Mouse (Mus musculus): ENCODE results near the gene Slc16a8. TPM values are rescaled to one million over a fixed set of nuclear protein-coding genes. Genes with fewer than 3 reads are reported as not detected.

The Slc16a8 gene
- total and polyA plus RNA-seq, 3 experiments = 0.08 to 0.83 TPM; not detected in 1

- dilution Hi-C loops (cut with MboI; ENCODE audit: extremely low pct_ligation_motif_present, extremely low pct_unique_long_range_greater_than_20kb, low sequenced_read_pairs) = no loop called here
- H3K4me1 ChIP-seq (ENCODE audit: control insufficient read depth in 1 of 2, insufficient read depth in 2 of 2) = peaks cover 8 to 12% of the 10 kb centered on the region in 2 experiments
- in situ Hi-C loops (cut with MboI; ENCODE audit: low pct_ligation_motif_present, low pct_unique_long_range_greater_than_20kb, low sequenced_read_pairs) = no loop called here
- H3K4me2 ChIP-seq (ENCODE audit: insufficient read depth, low read depth, poor library complexity, severe bottlenecking) = no peak overlapping the region
- no peaks in the 10 kb centered on the region for H3K36me3 ChIP-seq (replicated peaks in 1 of 2; ENCODE audit: control insufficient read depth in 1 of 2, insufficient read depth in 1 of 2, low read length in 1 of 2)
- H3K9me3 ChIP-seq (replicated peaks; ENCODE audit: low read length) = peaks cover 24% of the 10 kb centered on the region
- H3K27me3 ChIP-seq (replicated peaks) = peaks cover 10% of the 10 kb centered on the region
- no peak for DNase-seq (ENCODE audit: extremely low read depth)
- H3K4me3 ChIP-seq (replicated peaks in 1 of 3; ENCODE audit: low read depth in 2 of 3, low read length in 2 of 3, poor library complexity in 1 of 3) = no peak overlapping the region
- TF ChIP-seq ZNF384 (IDR thresholded peaks at IDR 0.05; ENCODE audit: low read depth, low read length) (no peak), TCF12 (IDR thresholded peaks at IDR 0.05; ENCODE audit: low read depth, low read length) (no peak), SIN3A (IDR thresholded peaks at IDR 0.05; ENCODE audit: low read length) (no peak), IRF4 (IDR thresholded peaks at IDR 0.05; ENCODE audit: low read depth, low read length) (no peak), PAX5 (IDR thresholded peaks at IDR 0.05; ENCODE audit: low read length) (no peak), RCOR1 (conservative IDR thresholded peaks at IDR 0.05; ENCODE audit: low read depth, low read length) (no peak)
- H3K27ac ChIP-seq (ENCODE audit: insufficient read depth, low read depth) = no peak overlapping the region
- H3K79me2 ChIP-seq (replicated peaks; ENCODE audit: control insufficient read depth, extremely low read depth, insufficient read depth, poor library complexity, severe bottlenecking) = no peaks in the 10 kb centered on the region
- no peak overlapping the region for H3K9ac ChIP-seq (ENCODE audit: insufficient read depth, low read depth)
Measured at GRCm38 (mm10) chr15:79262786-79263309, 8.3 kb upstream of the Slc16a8 start.

GRCm38 (mm10) chr15:79262375-79262774, 7.8 kb upstream of the Slc16a8 start:
- Histone ChIP-seq H3K27me3 (replicated peaks) (peaks cover 8% of the 10 kb centered on the region), H3K4me3 (replicated peaks in 1 of 3; ENCODE audit: low read depth in 2 of 3, low read length in 2 of 3, poor library complexity in 1 of 3) (no peak overlapping the region), H3K9ac (ENCODE audit: insufficient read depth, low read depth) (no peak overlapping the region), H3K4me1 (ENCODE audit: control insufficient read depth in 1 of 2, insufficient read depth in 2 of 2) (peaks cover 5 to 7% of the 10 kb centered on the region in 2 experiments; a peak in 3 of 4 replicates), H3K27ac (ENCODE audit: insufficient read depth, low read depth) (no peak overlapping the region), H3K36me3 (replicated peaks in 1 of 2; ENCODE audit: control insufficient read depth in 1 of 2, insufficient read depth in 1 of 2, low read length in 1 of 2) (no peaks in the 10 kb centered on the region), H3K4me2 (ENCODE audit: insufficient read depth, low read depth, poor library complexity, severe bottlenecking) (no peak overlapping the region), H3K9me3 (replicated peaks; ENCODE audit: low read length) (peaks cover 24% of the 10 kb centered on the region), H3K79me2 (replicated peaks; ENCODE audit: control insufficient read depth, extremely low read depth, insufficient read depth, poor library complexity, severe bottlenecking) (no peaks in the 10 kb centered on the region)
- no peak for TF ChIP-seq MAZ (IDR thresholded peaks at IDR 0.05; ENCODE audit: low read depth, low read length)
- TF ChIP-seq MAFK (IDR thresholded peaks at IDR 0.05; ENCODE audit: insufficient replicate concordance, low read length) = no peak
- no peak for TF ChIP-seq CTCF (conservative IDR thresholded peaks at IDR 0.05 in 1 of 2, IDR thresholded peaks at IDR 0.05 in 1 of 2; ENCODE audit: low read depth in 2 of 2, low read length in 2 of 2)
- no peak for TF ChIP-seq TBP (conservative IDR thresholded peaks at IDR 0.05; ENCODE audit: low read depth, low read length)
- no peak for TF ChIP-seq CHD1 (IDR thresholded peaks at IDR 0.05; ENCODE audit: low read depth, low read length)
- TF ChIP-seq JUND (conservative IDR thresholded peaks at IDR 0.05; ENCODE audit: low read depth, low read length) = no peak
- TF ChIP-seq EP300 (IDR thresholded peaks at IDR 0.05; ENCODE audit: low read length) = no peak
- TF ChIP-seq MYC (IDR thresholded peaks at IDR 0.05; ENCODE audit: low read depth, low read length) = no peak
- TF ChIP-seq RAD21 (IDR thresholded peaks at IDR 0.05; ENCODE audit: low read depth, low read length) = no peak
- no peak for TF ChIP-seq MXI1 (IDR thresholded peaks at IDR 0.05; ENCODE audit: low read depth, low read length)
- TF ChIP-seq IRF4 (IDR thresholded peaks at IDR 0.05; ENCODE audit: low read depth, low read length) = no peak
- TF ChIP-seq GABPA (IDR thresholded peaks at IDR 0.05; ENCODE audit: insufficient replicate concordance, low read depth, low read length) = no peak
- TF ChIP-seq E2F4 (IDR thresholded peaks at IDR 0.05; ENCODE audit: insufficient replicate concordance, low read depth, low read length) = no peak
- no peak for TF ChIP-seq HCFC1 (IDR thresholded peaks at IDR 0.05; ENCODE audit: low read depth, low read length)
- TF ChIP-seq SIN3A (IDR thresholded peaks at IDR 0.05; ENCODE audit: low read length) = no peak
- TF ChIP-seq ZNF384 (IDR thresholded peaks at IDR 0.05; ENCODE audit: low read depth, low read length) = no peak
- no peak for DNase-seq (ENCODE audit: extremely low read depth)
- in situ Hi-C loops (cut with MboI; ENCODE audit: low pct_ligation_motif_present, low pct_unique_long_range_greater_than_20kb, low sequenced_read_pairs) (no loop called here), dilution Hi-C loops (cut with MboI; ENCODE audit: extremely low pct_ligation_motif_present, extremely low pct_unique_long_range_greater_than_20kb, low sequenced_read_pairs) (no loop called here)
